28 mouse cellular contexts compared by ENCODE assay signal in the genomic region with DNA sequence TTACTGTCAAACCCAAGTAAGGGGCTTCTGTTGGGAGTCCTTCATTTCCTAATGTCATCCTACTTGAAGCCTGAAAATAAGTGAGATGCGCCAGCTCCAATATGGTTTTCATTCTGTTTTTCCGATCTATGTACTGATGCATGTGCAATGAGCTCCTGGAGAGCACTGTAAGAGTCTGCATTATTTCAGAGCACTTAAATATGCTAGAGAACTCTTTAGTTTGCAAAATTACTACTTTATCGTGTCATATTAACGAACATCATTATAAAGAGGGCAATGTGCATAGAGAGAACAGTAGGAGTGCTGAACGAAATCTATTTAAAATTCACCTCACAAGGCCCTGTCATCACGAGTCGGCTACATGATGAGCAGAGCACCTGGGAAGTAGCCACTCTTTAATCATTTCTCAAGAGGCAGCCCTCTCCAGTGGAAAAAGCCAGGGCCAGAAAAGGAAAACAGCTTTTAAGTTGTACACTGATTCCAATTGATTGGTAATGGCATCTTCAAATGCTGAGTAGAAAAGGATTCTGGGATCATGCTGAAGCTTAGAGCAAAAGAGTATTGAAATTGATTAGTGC.
DNase-seq lines count a peak whose midpoint lies in the region; ATAC-seq lines count a peak whose summit lies in the region.
"Had no signal": no experiment of that assay in that cellular context is flagged by ENCODE, and none has a peak within 500 bp of the region (broad histone marks: within the 10 kb centered on the region; RNA-seq: fewer than 3 reads in every experiment).

No protein-coding gene starts in this region.

- no peak overlapping the region for H3K4me2 ChIP-seq in hindbrain, embryonic 13.5 days
- no peak overlapping the region for H3K4me2 ChIP-seq in hindbrain, embryonic 16.5 days (ENCODE audit: low read length)
- H3K4me2 ChIP-seq in midbrain, embryonic 14.5 days (ENCODE audit: low read length), result no peak overlapping the region
- H3K4me2 ChIP-seq: heart, embryonic 15.5 days; hindbrain, embryonic 12.5 days had no signal

- intact Hi-C loops in heart, postnatal 10 days (cut with DNase I), result no loop called here

- 0 out of 2 replicates have a peak, but pooled peaks cover 3% of the 10 kb centered on the region for H3K4me1 ChIP-seq in hindbrain, embryonic 13.5 days (replicated peaks)
- no peaks in the 10 kb centered on the region for H3K4me1 ChIP-seq in hindbrain, embryonic 16.5 days (ENCODE audit: control insufficient read depth, insufficient read depth, low read depth, low read length)
- 0 out of 2 replicates have a peak, but pooled peaks cover 4% of the 10 kb centered on the region for H3K4me1 ChIP-seq in midbrain, embryonic 14.5 days (ENCODE audit: control insufficient read depth, insufficient read depth, low read length)
- H3K4me1 ChIP-seq: heart, embryonic 10.5 days; heart, embryonic 15.5 days; hindbrain, embryonic 12.5 days had no signal

- H3K27me3 ChIP-seq in hindbrain, embryonic 13.5 days, result no peaks in the 10 kb centered on the region
- no peaks in the 10 kb centered on the region for H3K27me3 ChIP-seq in hindbrain, embryonic 16.5 days (replicated peaks; ENCODE audit: control insufficient read depth, insufficient read depth, low read length)
- no peaks in the 10 kb centered on the region for H3K27me3 ChIP-seq in midbrain, embryonic 14.5 days (ENCODE audit: control insufficient read depth, insufficient read depth, low read length)
- H3K27me3 ChIP-seq: heart, embryonic 15.5 days; hindbrain, embryonic 12.5 days; Patski had no signal

- H3K4me3 ChIP-seq in hindbrain, embryonic 13.5 days, result no peak overlapping the region
- no peak overlapping the region for H3K4me3 ChIP-seq in hindbrain, embryonic 16.5 days (ENCODE audit: low read length)
- H3K4me3 ChIP-seq in midbrain, embryonic 14.5 days (replicated peaks; ENCODE audit: low read depth, low read length), result no peak overlapping the region
- H3K4me3 ChIP-seq: heart, embryonic 10.5 days; heart, embryonic 15.5 days; hindbrain, embryonic 12.5 days had no signal

- no peaks in the 10 kb centered on the region for H3K9me3 ChIP-seq in hindbrain, embryonic 13.5 days
- no peaks in the 10 kb centered on the region for H3K9me3 ChIP-seq in hindbrain, embryonic 16.5 days (ENCODE audit: control insufficient read depth, low read length)
- H3K9me3 ChIP-seq in midbrain, embryonic 14.5 days (ENCODE audit: control insufficient read depth, low read length), result no peaks in the 10 kb centered on the region
- H3K9me3 ChIP-seq: heart, embryonic 10.5 days; heart, embryonic 15.5 days; hindbrain, embryonic 12.5 days had no signal

- 75% methylated on average over 7 of the region's 7 CpGs for WGBS in hindbrain, embryonic 13.5 days
- 64% methylated on average over 7 of the region's 7 CpGs for WGBS in hindbrain, embryonic 16.5 days
- WGBS in midbrain, embryonic 14.5 days, result 81% methylated on average over 7 of the region's 7 CpGs

- H3K27ac ChIP-seq in hindbrain, embryonic 13.5 days, result peak overlapping the region; percentile 30; the same call in 1 of the 2 replicates
- H3K27ac ChIP-seq in hindbrain, embryonic 16.5 days (ENCODE audit: low read depth, low read length), result no peak overlapping the region
- no peak overlapping the region for H3K27ac ChIP-seq in midbrain, embryonic 14.5 days (replicated peaks; ENCODE audit: low read depth, low read length)
- H3K27ac ChIP-seq: heart, embryonic 10.5 days; heart, embryonic 15.5 days; hindbrain, embryonic 12.5 days; liver, embryonic 14.5 days; macrophage had no signal

- peak; percentile 32; the same call in 1 of the 2 replicates for ATAC-seq in hindbrain, embryonic 13.5 days (ENCODE audit: low FRiP score)
- no peak for ATAC-seq in hindbrain, embryonic 16.5 days
- peak; percentile 27; the same call in 1 of the 2 replicates for ATAC-seq in midbrain, embryonic 14.5 days (ENCODE audit: low FRiP score, low TSS enrichment)
- ATAC-seq: intestine, postnatal 0 days; Patski had no signal

- no peaks in the 10 kb centered on the region for H3K36me3 ChIP-seq in hindbrain, embryonic 13.5 days
- no peaks in the 10 kb centered on the region for H3K36me3 ChIP-seq in hindbrain, embryonic 16.5 days (ENCODE audit: control insufficient read depth, insufficient read depth, low read length)
- no peaks in the 10 kb centered on the region for H3K36me3 ChIP-seq in midbrain, embryonic 14.5 days (ENCODE audit: control insufficient read depth, insufficient read depth, low read length)
- H3K36me3 ChIP-seq: heart, embryonic 10.5 days; heart, embryonic 15.5 days; hindbrain, embryonic 12.5 days had no signal

- no peak overlapping the region for H3K9ac ChIP-seq in hindbrain, embryonic 13.5 days
- H3K9ac ChIP-seq in hindbrain, embryonic 16.5 days (ENCODE audit: low read depth, low read length), result no peak overlapping the region
- no peak overlapping the region for H3K9ac ChIP-seq in midbrain, embryonic 14.5 days (replicated peaks; ENCODE audit: low read length)
- H3K9ac ChIP-seq: heart, embryonic 15.5 days; hindbrain, embryonic 12.5 days; liver, embryonic 14.5 days had no signal

- DNase-seq in fibroblast of lung, adult 2 months (ENCODE audit: low read depth), result peak; percentile 0
- peak; percentile 34 for DNase-seq in midbrain, embryonic 14.5 days
- no peak for DNase-seq in cerebellum, postnatal 10 days
- DNase-seq in heart, postnatal 10 days, result no peak
- DNase-seq in embryo, embryonic 10.5 days (ENCODE audit: low spot score), result no peak
- DNase-seq: adrenal gland, postnatal 10 days; cerebellum, adult 18-20 months; cerebellum, postnatal 14 days; gastrocnemius, postnatal 14 days; heart, postnatal 36 days; kidney, adult 9 months; kidney, postnatal 14 days; layer of hippocampus, adult 9-11 months; liver; lung, adult 2 months; lung, postnatal 10 days; spleen, adult 18-20 months; thymus, adult 18-20 months; thymus, postnatal 25 days had no signal

Comparison
In these comparisons a context has a peak if more than half of its experiments do, and no peak if none do; other contexts are left out.
1. DNase-seq: peak in fibroblast of lung, adult 2 months (single experiment) and midbrain, embryonic 14.5 days (single experiment); none in cerebellum, postnatal 10 days (0 of 2), heart, postnatal 10 days (0 of 2) and embryo, embryonic 10.5 days (single experiment).